Mouse (Mus musculus): ENCODE measurements at regions not wholly inside any gene's neighbourhood (a gene's known extent, or its start where the extent isn't known, plus 50 kb on each side); places are given as distances from the start of the nearest gene placed in this dataset.

DNA sequence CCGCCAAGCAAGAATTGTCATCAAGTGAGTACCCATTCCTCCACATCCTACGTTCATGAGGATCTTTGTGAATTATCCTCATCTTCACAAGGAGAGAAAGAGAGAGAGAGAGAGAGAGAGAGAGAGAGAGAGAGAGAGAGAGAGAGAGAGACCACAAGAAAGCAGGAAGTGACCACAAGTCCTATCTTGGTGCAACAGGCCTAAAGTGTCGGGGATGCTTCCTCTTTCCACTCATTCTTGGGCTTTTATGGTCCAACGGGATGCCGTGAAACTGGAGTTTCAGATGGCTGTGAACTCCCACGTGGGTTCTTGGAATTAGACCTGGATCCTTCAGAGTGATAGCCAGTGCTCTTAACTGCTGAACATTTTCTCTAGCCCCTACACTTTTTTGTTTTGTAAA, 53.1 kb upstream of the Rai14 start:
- DNase-seq (ENCODE audit: low spot score in 2 of 2): no peak

DNA sequence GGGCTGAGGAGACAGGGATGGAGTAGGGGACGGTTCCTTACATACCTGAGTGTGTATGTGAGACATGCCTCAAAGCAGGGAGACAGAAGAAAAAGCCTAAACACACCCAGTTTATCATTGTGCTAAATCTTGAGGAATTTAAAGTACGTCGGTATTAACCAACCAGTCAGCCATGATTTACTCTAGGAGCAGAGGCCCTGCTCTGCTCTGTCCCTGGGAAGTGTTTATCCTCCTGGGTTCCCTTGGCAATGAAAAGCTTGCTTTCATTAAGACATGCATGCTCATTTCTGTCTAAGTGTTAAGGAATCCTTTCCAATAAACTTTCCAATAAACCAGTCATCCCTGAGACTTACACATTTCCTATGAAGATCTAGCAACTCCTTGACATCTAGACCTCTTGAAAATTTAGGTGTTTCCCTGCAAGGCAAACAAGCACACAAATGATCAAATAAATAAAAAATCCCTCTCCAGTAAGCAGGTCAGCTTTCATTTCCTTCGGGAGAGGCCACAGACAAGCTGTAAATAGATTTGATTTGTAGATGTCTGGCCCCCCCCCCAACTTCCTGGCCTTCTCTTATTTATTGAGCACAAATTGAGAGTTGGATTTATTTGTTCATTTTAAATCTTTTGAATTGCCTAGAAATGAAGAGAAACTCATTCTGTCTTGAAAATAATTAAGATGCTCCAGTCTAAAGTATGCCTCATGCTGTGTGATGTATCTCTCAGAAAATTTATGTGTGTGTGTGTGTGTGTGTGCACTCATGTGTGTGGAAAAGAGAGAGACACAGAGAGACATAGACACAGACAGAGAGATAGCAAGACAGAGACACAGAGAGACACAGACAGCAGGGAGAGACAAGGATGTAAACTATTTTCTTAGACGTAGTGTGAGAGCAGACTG, 56.2 kb upstream of the Rai14 start:
- no peak for DNase-seq (ENCODE audit: low spot score in 2 of 2)

DNA sequence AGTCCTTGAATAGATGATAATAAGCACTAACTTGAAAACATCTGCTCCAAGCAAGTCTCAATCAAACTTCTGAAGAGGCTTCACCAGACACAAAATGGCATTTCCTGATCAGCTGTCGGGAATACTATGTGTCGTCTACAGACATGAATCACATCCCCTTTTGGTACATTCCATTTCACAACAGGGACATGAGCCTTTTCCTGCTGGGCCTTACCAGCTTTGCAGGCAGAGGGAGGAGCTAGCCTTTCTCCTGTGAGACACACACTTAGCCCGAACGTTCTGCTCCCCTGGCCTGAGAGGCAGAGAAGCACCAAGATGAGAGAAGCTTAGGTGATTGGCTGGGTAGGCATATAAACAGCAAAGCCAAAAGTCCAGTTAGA, 56.9 kb upstream of the Rai14 start:
- DNase-seq (ENCODE audit: low spot score in 2 of 2): no peak

DNA sequence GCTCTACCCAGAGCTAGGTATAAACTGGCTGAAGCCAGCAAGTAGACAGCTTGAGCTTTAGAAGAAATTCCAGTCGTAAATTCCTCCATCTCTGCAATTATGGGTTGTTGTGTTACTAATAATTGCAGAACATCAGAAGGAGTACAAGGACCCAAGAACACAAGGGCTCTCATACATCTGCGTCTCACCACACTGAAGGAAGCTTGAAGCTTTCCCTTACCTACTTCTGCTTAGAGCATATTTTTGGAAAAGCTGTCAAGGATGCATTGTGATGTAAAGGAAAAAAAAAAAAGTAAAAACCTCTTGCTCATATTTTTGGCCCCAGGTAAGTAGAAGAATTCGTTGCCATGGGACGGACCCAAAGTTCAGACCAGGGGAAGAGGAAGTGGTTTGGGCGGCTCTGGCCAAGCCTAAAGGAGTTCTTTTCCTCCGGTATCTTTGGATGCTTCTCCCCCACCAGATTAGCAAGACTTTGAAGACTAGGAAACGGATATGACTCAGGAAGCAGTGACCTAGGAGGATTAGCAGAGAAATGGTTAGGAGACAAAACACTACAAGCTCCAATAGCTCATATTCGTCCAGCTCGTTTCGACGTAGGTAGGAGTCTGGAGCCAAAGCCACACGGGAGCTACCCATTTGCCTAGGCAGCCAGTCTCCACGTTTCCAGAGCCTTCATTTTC, 65.7 kb upstream of the Rai14 start:
- no peak for DNase-seq (ENCODE audit: low spot score in 2 of 2)

DNA sequence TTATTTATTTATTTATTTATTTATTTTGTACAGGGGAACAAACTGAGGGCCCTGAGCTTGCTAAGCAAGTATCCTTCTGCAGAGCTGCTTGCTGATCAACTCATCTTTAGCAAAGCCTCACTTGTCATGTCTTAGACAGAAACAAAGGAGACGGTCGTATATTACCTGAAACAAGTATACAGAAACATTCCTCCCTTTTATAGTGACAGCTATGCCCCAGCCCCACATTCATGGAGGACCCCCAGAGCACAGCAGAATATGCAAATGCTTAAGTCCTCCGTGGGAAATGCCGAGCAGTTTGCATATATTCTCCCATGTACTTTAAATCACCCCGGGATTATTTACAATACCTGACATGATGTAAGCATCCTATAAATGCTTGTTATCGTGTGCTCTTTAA, 74.9 kb upstream of the Rai14 start:
- DNase-seq (ENCODE audit: low spot score in 2 of 2): no peak

DNA sequence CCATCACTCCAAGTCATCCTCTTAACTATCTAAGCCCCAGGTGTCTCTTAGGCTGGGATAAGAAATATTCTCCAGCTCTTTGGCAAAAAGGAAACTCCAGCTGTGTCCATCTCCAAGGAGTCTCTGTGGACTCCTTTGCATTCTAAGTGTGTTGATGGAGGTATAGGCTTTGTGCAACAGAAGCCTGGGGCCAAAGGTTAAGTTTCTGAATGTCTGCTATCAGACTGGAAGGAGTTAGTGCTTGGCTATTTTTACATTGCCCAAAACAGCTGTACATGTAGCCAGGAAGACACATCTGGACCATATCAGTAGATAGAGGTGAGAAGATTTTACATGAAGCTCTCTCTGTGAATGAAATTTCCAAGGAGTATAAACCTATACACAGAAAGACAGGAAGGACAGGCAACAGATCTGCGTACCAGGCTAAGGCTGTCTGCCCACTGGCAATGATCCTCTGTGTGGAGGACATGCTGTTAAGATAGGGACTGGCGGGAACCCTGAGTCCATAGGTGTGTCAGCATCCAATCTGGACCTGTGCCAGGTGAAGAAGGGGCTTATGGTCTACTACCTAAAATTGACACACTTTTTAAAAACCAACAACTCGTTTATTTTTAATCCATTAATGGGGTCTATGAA, 76.6 kb upstream of the Rai14 start:
- no peak for DNase-seq (ENCODE audit: low spot score in 2 of 2)

DNA sequence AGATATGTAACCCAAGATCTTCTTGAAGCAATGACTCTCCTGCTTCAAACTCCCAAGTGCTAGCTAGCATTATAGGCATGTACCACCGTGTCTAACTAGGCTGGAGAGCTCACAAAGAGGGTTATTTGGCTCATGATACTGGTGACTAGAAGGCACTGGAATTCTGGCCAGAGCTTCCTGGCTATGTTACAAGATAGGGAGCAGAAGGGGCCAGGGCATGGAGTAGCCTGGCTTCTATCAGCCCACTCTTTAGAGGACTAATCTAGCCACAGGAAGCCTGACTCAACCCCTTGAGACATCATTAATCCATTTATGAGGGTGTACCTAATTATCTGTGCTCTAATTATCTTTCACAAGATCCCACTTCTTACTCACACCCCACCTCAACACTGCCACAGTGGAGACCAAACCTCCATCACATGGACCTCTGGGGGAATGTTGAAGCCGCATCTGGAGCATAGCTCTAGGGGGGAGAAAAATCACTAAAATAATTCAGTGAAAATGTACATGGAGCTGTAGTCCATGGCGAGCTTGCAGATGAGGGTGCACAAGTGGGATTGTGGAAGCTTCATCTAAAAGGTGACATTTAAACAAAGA, 77.2 kb upstream of the Rai14 start:
- no peak for DNase-seq (ENCODE audit: low spot score in 2 of 2)

DNA sequence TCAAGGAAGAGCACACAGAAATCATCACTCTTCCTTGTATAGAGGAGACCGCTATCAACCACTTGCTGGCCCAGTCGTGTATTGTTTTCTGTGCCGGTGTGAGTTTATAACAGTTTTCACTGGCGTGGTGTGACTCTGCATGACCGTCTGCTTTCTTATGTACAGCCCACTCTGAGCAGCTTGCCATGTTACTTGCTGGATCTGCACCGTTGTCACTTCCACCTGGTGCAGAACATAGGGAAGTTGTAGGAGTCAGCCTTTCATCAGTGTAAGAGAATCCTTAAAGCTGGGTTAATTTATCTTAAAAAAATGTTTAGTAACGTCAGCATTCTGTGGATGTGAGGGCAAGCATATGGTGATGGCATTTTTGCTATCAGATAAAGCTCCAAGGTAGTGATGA, 77.7 kb upstream of the Rai14 start:
- no peak for DNase-seq (ENCODE audit: low spot score in 2 of 2)

DNA sequence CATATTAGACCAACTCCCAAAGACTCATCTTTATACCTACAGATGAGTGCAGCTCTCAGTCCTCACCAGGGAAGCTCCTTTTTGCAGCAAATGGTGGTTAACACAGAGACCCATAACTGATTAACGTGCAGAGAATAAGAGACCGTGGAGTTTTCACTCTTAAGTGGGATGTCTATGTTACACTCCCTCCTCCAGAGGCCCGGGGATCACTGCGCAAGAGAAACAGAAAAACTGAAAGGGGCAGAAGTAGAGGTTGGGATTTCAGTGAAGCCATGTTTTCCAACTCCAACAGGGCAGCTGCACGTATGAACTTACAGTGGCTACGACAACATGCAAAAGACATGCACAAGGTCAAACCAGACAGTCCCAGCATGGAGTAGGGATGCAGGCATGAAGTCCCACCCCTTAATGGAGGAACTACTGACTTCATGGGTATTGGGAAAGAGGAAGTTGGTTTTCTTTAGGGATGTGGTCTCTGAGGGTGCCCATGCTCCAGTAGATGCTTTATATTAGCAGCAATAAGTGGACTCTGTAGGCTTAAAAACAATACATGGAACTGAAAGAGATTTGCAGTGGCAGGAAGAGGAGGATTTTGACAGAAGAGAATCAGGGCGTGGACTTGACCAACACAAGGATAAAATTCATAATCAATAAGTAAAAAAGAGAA, 80.8 kb upstream of the Rai14 start:
- no peak for DNase-seq (ENCODE audit: low spot score in 2 of 2)

DNA sequence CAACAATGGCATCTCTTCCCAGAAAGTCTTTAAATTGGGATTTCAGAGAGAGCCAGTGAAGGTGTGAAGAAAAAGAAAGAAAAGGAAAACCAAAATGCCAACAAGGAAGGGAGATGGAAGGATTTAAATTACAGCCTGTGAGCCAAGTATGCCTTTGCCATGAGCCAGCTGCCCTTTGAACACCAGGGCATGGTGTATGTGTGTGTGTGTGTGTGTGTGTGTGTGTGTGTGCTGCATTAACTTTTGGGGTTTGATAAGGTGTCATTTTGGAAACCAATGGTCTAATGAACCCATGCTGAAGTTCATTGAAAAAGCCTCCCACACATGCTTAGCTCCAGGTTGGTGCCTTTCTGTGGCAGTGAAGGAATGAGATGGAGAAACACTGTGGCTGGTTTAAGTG, 85.2 kb upstream of the Rai14 start:
- DNase-seq (ENCODE audit: low spot score in 2 of 2): no peak

DNA sequence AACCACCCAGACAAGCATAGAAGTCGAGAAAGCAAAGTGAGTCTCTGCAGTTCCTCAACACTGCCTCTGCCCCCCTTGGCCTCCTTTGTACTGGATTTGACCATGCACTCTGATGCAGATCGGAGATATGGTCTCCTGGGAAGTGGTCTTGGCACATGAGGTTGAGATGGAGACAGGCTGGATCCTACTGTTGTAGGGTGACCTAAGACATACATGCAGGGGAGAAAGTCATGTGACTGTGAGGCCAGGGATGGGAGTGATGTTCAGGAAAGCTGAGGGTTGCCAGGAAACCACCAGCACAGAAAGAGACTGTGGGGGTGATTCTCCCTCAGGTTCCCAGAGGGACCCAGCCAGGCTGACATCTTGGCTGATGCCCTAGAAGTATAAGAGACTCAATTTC, 99.8 kb upstream of the Rai14 start:
- DNase-seq (ENCODE audit: low spot score in 2 of 2): no peak

DNA sequence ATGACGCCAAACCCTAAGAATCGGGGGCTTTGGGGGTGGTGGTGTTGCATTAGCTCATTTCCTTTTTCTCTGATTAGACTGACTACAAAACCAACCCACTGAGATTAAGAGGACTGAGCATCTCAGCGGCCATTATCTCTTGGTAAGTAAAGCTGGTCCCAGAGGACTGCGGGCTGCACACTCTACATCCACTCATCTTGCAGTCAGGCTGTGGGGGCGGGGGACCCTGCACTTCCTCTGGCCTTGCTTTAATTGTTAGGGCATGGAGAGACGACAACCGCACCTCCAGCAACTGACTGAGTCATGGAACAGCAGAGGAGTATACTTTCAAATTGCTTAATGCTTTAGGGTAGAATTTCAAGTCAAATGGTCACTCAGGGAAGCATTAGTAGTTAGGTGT, 100.3 kb upstream of the Rai14 start:
- DNase-seq (ENCODE audit: low spot score in 2 of 2): no peak

DNA sequence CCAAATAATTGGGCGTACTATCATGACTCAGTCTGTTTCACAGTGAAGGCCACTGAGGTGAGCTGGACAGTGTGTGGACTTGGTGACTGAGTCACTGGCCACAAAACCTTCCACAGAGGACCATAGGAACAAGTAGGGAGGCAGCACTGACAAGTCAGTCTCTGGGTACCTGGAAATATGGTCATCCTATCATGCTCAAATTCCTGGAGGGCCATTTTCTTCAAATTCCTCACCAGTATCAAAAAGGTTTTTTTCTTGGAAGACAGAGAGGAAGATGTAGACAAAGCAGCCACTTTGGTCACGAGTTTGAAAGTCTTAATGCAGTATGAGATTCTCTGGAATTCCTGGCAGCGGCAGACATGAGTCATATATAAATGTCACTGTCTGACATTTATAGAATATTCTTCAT, 101.8 kb upstream of the Rai14 start:
- DNase-seq (ENCODE audit: low spot score in 2 of 2): no peak

DNA sequence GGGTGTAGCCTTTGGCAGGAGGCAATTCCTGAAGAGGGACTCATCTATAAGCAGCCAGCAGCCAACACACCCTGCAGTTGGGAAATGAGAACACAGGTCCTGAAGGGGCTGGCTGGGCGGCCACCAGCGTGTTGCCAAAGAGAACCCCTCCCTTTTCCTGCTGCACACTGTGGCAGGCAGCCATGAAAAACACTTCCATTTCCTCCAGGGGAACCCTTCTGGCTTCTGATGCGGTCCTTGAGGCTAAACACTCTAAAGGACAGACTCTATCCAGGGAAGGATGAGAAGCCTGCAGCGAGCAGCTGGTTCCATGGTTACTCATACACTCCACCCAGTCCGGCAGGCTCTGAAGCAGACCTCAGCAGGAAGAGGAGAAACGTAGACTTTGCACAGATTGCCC, 103.8 kb upstream of the Rai14 start:
- peak; percentile 29 to 47 for DNase-seq (ENCODE audit: low spot score in 2 of 2)

DNA sequence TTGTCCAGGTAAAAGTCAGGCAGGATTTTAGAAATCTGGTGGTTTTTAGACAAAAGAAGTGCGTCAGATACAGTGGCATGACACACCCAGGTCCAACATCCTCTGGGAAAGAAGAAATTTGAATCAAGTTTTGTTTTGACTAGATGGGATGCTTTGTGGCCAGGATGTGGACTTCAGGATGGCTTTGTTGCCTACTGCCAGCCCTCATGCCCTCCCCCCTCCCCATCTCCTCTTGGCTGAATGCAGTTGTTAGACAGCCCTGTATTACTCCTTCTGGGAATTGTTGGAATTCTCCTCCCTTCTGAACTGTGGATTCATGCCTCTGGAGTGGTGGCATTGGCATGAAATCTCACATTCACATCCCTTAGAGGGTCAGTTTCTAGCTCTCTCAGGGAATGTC, 104.3 kb upstream of the Rai14 start:
- no peak for DNase-seq (ENCODE audit: low spot score in 2 of 2)

DNA sequence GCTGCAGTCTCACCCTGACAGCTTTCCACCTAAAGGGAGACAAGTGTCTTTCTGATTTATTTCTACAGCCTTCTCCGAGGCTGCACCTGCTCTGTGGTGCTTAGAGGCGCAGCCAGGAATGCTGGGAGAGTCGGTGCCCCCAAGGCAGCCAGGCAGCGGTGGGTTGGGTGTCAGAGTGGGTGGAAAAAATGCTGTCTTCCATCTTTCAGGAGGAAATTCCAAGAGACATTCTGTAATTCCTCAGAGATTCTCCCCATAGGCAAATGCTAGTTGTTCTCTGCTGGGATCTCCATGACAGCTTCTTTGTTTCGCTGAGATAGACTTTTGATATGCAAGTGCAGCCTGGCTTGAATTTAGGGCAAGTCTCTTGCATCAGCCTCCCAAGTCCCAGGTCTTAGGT, 109.5 kb upstream of the Rai14 start:
- DNase-seq (ENCODE audit: low spot score in 2 of 2): no peak

DNA sequence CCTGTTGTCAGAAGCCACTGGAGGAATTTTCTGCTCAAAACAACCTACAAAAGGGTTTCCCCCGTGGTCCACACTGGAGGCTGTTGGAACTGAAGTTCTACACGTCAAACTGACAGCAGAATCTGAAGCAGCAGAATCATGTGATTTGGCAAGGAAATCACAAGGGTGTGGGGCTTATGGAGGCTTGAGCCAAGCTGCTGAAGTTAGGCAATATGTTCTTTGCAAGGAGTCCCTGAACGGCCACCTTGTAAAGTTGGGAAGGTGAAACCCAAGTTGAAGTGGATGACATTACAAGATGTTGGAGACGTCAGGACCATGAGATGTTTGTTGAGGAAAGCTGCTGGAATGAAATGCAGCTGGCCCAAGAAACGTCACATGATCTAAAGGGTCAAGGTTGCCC, 115.2 kb upstream of the Rai14 start:
- DNase-seq (ENCODE audit: low spot score in 2 of 2): no peak

DNA sequence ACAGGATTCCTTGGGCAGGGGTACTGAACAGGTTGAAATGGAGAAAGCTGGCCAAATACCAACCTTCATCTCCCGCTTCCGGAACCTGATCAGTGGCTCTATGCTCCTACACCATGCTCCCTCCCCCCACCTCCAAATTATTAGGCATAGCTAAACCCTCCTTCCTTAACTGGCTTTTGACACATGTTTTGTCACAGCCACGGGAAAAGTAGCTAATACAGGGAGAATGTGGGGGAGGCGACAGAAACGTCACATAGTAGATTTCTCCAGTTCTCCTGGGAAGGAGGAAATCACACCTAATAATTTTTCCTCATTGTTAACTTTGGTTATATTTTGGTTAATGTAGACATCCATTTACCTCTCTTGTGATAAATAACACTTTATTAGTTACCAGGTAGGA, 116.1 kb upstream of the Rai14 start:
- no peak for DNase-seq (ENCODE audit: low spot score in 2 of 2)

DNA sequence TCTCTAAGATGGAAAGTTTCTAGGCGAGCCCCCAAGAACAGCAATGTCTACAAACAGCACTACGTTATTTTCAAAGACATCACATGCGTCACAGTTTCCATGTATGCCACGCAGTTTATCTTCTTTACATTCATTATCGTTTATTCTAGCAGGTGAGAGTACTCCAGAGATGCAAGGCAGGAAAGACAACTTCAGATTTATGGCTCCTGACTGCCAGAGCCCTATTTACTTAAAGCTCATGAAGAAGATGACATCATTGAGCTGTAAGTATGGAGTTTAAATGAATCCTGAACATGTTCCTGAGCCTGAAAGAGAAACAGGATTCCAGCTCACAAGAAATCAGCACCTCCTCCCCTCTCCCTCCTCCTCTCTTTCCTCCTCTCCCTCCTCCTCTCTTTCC, 116.7 kb upstream of the Rai14 start:
- DNase-seq (ENCODE audit: low spot score in 2 of 2): no peak

DNA sequence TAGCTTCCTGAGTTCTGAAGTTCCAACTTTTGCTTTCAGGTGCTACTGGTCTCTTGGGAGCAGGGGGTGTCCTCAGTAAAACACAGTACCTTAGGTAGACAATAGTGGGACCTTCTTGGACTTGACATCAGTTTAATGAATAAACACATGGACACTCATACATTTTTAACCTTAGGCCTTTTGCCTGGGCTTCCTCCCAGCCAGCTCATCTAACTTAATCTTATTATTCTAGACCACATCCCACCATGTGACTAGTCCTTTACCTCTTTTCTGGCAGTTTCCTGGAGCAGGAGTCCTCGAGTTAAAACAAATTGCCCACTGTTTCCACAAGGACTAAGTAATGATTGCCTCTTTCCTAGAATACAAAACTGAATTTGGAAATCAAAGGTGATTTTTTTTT, 117.9 kb upstream of the Rai14 start:
- DNase-seq (ENCODE audit: low spot score in 2 of 2): no peak

DNA sequence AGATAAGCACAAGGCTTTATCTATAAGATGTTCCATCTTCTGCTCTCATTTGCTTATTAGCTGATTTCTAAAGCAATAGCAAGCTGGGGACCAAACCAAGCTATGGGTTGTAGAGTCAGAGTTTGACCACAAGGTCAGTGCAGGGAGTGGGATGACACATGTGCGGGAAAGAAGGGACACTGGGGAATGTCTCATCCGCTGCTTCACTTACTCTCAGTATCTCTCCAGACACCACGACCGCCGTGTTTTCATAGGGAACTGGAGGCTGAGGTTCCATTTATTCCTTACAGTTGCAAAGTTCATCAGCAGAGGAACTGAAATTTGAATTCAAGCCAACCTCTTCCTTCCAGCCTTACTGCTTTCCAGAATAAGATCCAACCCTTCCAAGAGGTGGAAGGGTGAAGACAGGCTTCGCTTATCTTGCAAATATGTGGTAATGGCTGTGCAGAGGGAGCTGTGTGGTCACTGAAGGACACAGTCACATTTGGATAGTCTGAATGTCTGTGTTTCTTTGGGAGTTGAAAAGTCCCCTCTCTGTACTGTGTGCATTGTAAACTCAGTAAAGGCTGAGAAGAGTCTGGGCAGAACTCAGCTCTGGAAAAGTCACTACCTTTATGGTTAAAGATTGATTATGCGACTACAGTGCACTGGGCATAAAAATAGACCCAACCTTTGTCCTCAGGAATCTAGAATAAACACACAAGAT, 118.1 kb upstream of the C1qtnf3 start:
- no peak for DNase-seq (ENCODE audit: low spot score in 2 of 2)

Measured in right cerebral cortex, postnatal 10 days (tissue).